Mouse (Mus musculus): Measurements from ENCODE around the gene Chst4.
A peak's percentile ranks its signal among the peaks of the same experiment; 100 is the strongest.
"Not testable (repeated sequence)": the region's sequence is repeated elsewhere in the genome, so short reads cannot be mapped to it uniquely, and the experiment has no call there.

Chst4 gene

DNA sequence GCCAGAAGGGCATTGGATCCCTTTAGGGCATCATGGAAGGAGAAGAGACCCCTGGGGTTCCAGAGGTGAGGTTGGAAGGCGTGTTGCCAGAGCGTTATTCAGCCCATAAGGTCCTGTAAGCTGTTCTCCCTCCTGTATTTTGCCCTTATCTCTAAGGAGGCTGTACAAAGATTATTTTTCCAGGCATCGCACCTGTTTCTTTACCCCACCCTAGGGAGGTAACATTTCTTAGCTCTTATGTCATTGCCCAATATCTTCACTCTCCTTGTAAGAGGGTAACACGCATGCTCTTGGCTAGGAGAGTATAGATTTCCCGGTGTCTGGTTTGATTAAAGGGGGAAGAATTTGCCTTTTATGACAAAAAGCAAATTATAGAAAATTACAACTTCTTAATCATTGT lies at the start of gene Chst4:
Gene Chst4 (minus strand): TSS at position 82 of the 400 bp plus-strand sequence.
- DNase-seq (ENCODE audit: low spot score): no peak

GRCm38 (mm10) chr8:110082416-110083105 lies 43.0 kb upstream of the Chst4 start:
- no peak for DNase-seq (ENCODE audit: low spot score)

GRCm38 (mm10) chr8:110079282-110080221 lies 40.0 kb upstream of the Chst4 start, which contains the start of gene Zfp612:
TSS of gene Zfp612 (plus strand) at chr8:110079746.
- peak; percentile 60 for DNase-seq (ENCODE audit: low spot score)

GRCm38 (mm10) chr8:110074496-110074895 lies 35.0 kb upstream of the Chst4 start:
- DNase-seq (ENCODE audit: low spot score): no peak

DNA sequence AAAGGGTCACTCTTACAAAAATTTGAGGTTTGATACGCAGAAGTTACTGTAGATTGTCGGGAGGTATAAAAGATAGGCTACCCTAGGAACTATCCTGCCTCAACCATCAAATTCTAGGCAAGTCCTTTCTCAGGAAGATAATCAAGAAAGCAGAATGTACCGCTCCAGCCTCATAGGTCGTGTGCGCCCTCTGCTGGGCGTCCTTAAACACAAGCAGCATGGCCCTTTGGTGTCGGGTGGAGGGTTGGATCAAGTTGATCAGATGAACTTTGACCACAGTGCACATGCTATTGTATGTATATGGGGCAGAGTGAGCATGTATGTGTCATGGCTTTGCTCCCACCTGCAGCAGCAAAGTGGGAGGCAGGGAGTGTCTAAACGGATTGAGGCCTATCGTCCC lies 32.1 kb upstream of the Chst4 start:
- peak; percentile 65 for DNase-seq (ENCODE audit: low spot score)

- no peak for DNase-seq (ENCODE audit: low spot score)
Observed at GRCm38 (mm10) chr8:110069706-110070105, 30.2 kb upstream of the Chst4 start.

GRCm38 (mm10) chr8:110065676-110066075 lies 26.1 kb upstream of the Chst4 start:
- no peak for DNase-seq (ENCODE audit: low spot score)

DNA sequence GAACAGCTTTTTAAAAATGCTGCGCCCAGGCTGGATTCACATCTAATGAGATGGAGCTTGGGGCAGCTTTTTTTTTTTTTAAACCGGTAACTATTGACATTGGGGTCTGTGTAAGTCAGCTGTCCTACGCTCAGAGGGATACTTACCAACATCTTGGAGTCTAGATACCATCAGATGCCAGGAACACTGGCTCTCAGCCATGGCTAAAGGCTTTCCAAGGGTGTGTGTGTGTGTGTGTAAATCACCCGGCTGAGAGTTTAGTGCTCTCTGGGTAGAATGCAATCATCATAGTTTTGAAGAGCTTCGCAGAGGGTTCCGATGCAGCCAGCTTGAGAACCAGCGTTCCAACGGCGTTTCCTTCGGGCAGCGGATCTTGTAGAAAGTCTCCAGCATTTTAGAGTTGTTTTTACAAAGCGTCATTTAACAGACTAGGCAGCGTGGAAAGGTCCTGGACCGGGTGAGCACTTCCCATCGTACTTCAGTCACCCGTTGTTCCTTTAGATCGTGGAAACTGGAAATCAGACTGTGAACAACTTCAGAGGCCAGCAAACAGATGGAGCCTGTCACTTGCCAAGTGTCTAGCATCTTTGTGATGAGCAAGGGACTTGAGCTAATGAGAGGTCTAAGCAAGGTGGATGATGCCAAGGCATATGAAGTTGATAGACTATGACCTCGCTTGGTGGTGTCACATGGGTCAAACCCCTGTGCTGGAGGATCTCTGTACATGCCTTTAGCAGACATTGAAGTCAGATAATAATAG lies 25.2 kb upstream of the Chst4 start:
- DNase-seq (ENCODE audit: low spot score): no peak

DNA sequence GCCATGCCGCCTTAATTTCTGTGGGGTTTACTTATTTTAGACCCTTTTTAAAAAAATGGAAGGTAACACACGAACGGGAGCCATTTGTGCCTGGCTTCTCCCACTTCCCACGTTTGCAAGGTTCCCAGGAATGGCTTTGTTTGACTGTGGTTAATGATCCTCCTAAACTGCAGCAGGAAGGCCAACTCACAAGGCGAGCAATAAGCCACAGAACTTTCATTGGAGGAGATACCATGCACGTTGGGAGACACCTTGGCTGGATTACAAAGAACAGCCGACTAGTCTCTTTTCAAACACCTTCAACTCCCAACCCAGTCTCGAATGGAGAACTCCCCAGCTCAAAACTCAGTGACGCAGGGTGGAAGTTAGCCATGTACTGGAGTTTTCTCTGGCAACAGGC lies 24.6 kb upstream of the Chst4 start:
- no peak for DNase-seq (ENCODE audit: low spot score)

GRCm38 (mm10) chr8:110058207-110058606 lies 18.7 kb upstream of the Chst4 start:
- no peak for DNase-seq (ENCODE audit: low spot score)

DNA sequence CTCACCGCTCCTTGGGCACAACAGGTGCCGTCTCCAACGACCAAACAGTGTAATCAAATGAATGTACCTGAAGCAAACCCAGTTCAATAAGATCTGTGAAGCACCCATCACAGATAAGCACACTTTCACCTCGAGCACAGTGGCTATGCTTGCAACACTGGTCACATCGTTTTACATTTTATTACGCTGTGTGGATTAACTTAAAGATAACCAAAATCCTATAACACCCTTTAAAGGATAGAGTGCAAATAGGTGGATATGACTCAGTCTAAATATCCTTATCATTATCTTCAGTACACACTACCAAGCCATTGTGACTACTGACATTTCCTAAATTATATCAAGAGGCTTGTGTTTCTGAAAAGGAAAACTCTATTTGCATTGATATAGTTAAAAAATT lies 11.7 kb upstream of the Chst4 start:
- DNase-seq (ENCODE audit: low spot score): no peak

DNA sequence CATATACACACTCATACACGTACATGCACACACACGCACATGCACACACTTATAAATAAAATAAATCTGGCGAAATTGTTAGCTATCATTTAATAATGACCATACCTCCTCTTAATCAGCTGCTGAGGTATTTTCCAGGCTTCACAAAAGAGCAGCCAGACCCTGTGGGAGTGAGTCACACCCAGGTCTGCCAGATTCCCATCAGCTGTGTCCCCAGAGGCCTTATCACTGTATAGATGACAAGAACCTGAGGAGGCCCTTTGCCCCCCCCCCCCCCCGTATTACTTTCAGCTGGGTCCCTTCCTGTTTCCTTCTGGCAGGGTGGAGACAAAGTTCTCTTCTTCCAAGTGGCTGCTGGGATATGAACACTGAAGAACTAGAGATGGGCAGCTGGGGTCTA lies 969 bp upstream of the Chst4 start:
- no peak for DNase-seq (ENCODE audit: low spot score)

GRCm38 (mm10) chr8:110039216-110039615 lies 324 bp downstream of the Chst4 start:
- no peak for DNase-seq (ENCODE audit: low spot score)

GRCm38 (mm10) chr8:110036156-110036555 lies 3.4 kb downstream of the Chst4 start:
- DNase-seq (ENCODE audit: low spot score): no peak

DNA sequence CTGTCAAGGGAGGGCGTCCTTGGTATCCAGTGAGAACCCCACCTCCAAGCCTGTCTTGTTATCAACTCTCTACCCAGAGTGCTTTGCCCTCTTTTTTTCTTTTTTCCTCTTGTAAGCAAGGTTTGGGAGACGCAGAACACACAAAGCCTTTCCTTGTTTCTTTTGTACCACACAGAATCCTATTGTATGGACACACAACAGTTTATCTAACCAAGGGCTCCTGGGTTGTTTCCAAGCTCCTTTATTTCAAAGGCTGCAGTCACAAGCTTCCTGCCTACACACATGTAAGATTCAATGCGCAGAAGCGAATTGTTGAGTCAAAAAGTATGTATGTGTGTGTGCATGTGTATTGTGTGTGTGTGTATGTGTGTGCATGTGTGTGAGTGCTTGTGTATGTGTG lies 5.2 kb downstream of the Chst4 start:
- DNase-seq (ENCODE audit: low spot score): no peak

DNA sequence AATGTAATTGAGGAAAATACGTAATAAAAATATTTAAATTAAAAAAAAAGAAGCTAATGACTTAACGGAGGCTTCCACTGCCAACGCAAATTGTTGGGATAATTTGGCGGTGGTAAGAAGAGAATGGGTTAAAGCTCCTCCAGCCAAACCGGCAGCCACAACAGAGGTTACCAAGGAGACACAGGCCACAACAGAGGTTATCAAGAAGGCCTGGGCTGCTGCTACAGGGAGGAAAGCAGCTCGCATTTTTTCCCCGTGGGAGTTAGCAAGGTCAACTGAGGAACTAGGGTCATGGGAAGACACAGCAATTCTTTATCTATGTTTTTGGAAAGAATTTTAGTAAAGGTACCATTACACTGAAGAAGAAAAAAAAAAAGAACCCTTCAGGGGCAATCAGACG lies 5.8 kb downstream of the Chst4 start:
- DNase-seq (ENCODE audit: low spot score): not testable (repeated sequence)

DNA sequence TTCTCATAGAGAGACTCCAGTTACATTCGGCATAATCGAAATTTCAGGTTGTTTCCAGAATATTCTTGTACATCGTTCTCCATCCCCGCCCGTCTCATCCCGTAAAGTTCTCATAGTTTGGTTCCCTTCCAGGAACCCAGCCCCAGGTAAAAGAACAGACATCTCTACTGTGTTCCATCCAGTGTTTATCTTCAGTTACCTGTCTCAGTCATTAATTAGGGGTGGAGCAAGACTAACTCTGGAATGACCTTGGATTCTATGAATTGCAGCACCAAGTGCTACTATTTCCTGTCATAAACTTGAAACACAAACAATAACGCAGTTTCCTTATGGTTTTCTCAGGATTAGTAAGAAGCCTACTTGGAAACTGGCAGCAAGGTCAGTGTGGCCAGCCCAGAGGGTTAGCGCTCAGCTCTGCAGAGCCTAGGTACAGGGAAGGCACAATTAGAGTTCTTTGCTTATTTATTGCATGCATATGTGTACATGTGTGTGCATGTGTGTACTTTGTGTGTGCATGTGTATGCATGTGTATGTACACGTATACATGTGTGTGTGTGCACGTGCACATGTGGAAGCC lies 16.7 kb downstream of the Chst4 start:
- no peak for DNase-seq (ENCODE audit: low spot score)

DNA sequence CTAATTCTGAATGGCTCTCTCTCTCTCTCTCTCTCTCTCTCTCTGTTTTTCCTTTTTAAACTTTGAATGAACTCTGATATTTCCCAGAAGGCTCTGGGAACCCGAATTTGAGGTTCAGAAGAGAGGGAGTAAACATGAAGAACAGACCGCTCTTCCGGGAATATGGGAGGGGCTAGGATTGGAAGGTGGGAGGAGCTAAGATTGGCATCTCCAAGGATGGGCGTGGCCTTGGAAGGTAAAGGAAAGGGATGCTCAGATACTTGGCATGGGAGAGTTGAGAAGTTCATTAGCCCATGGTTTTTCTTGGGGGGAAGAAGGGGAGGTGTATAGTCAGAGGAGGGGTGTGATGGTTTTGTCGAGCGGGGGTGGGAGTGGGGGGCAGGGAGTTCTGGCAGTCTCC lies 17.5 kb downstream of the Chst4 start:
- no peak for DNase-seq (ENCODE audit: low spot score)

GRCm38 (mm10) chr8:110010868-110011267 lies 28.7 kb downstream of the Chst4 start:
- DNase-seq (ENCODE audit: low spot score): peak; percentile 35

- DNase-seq (ENCODE audit: low spot score): no peak
Observed at GRCm38 (mm10) chr8:110008995-110009446, 30.5 kb downstream of the Chst4 start.

DNA sequence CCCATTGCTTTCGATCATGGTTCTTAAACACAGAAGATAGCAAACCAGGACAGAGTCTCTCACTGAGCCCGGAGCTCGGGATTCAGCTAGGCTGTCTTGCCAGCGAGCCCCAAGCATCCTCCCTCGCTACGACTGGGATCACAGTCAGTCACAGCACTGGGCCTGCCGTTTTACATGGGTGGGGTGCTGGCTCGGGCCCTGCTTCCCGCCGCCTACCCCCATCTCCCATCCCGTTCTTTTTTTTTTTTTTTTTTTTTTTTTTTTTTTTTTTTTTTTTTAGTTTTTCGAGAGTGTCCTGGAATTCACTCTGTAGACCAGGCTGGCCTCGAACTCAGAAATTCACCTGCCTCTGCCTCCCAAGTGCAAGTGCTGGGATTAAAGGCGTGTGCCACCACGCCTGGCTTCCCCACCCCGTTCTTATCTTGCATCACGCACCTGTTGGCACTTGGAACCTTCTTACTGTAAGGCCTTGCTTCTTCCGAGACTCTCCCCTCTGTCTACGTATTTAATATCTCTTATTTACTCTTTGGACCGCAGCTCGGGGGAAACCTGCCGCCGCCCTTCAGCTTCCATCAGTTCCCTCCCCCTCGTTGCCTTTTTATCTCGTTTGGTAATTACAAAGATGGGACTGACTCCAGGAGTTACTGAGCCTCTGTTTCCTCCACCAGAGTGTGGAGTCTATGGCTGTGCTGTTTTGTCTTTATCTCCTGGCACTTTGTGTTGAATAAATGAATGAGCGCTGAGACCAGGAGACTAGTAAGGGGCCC lies 31.1 kb downstream of the Chst4 start:
- no peak for DNase-seq (ENCODE audit: low spot score)

Measured in urinary bladder, postnatal 25 days (tissue).